ENCODE assay signal across 9 mouse cellular contexts in genomic region chr3:146009859-146010645, GRCm38 (mm10). TPM values are rescaled to one million over a fixed set of nuclear protein-coding genes. Genes with fewer than 3 reads are reported as not detected.
DNase-seq lines count a peak whose midpoint lies in the region; ATAC-seq and TF ChIP-seq lines count a peak whose summit lies in the region.
"Had no signal": no experiment of that assay in that cellular context is flagged by ENCODE, and none has a peak within 500 bp of the region (broad histone marks: within the 10 kb centered on the region; RNA-seq: fewer than 3 reads in every experiment).

No protein-coding gene starts in this region.

- no peaks in the 10 kb centered on the region for H3K27me3 ChIP-seq in lung, postnatal 0 days (replicated peaks; ENCODE audit: insufficient read depth, low read length)
- H3K27me3 ChIP-seq in embryonic facial prominence, embryonic 10.5 days (replicated peaks; ENCODE audit: low read depth, poor library complexity, severe bottlenecking), result no peaks in the 10 kb centered on the region
- no peaks in the 10 kb centered on the region for H3K27me3 ChIP-seq in heart, postnatal 0 days (ENCODE audit: control insufficient read depth, insufficient read depth, low read length)
- H3K27me3 ChIP-seq in stomach, embryonic 14.5 days (ENCODE audit: control insufficient read depth, insufficient read depth, low read length), result no peaks in the 10 kb centered on the region
- H3K27me3 ChIP-seq in hindbrain, postnatal 0 days (ENCODE audit: insufficient read depth, low read length), result no peaks in the 10 kb centered on the region
- H3K27me3 ChIP-seq in cerebellum, adult 2 months (ENCODE audit: control insufficient read depth, insufficient read depth, low read length), result no peaks in the 10 kb centered on the region
- H3K27me3 ChIP-seq: liver, embryonic 15.5 days had no signal

- peak; percentile 70 for DNase-seq in lung, postnatal 0 days (ENCODE audit: low spot score)
- no peak for DNase-seq in lung, adult 2 months
- peak; percentile 52 for DNase-seq in embryonic facial prominence, embryonic 10.5 days (ENCODE audit: low spot score)
- peak; percentile 46 for DNase-seq in heart, postnatal 0 days (ENCODE audit: low spot score)
- DNase-seq in hindbrain, postnatal 0 days (ENCODE audit: low spot score), result no peak
- no peak for DNase-seq in cerebellum, adult 2 months

- no peaks in the 10 kb centered on the region for H3K9me3 ChIP-seq in lung, postnatal 0 days (ENCODE audit: low read length)
- no peaks in the 10 kb centered on the region for H3K9me3 ChIP-seq in embryonic facial prominence, embryonic 10.5 days
- no peaks in the 10 kb centered on the region for H3K9me3 ChIP-seq in heart, postnatal 0 days (replicated peaks; ENCODE audit: control insufficient read depth, low read length)
- H3K9me3 ChIP-seq in stomach, embryonic 14.5 days (ENCODE audit: control insufficient read depth, low read depth, low read length), result no peaks in the 10 kb centered on the region
- H3K9me3 ChIP-seq in hindbrain, postnatal 0 days (ENCODE audit: low read length), result no peaks in the 10 kb centered on the region
- H3K9me3 ChIP-seq: liver, embryonic 15.5 days had no signal

- H3K36me3 ChIP-seq in lung, postnatal 0 days (ENCODE audit: insufficient read depth, low read length), result no peaks in the 10 kb centered on the region
- H3K36me3 ChIP-seq in embryonic facial prominence, embryonic 10.5 days (replicated peaks), result peaks cover 66% of the 10 kb centered on the region
- peaks cover 61% of the 10 kb centered on the region for H3K36me3 ChIP-seq in heart, postnatal 0 days (replicated peaks; ENCODE audit: control insufficient read depth, insufficient read depth, low read length)
- H3K36me3 ChIP-seq in stomach, embryonic 14.5 days (ENCODE audit: control insufficient read depth, insufficient read depth, low read length), result peaks cover 7% of the 10 kb centered on the region
- no peaks in the 10 kb centered on the region for H3K36me3 ChIP-seq in hindbrain, postnatal 0 days (ENCODE audit: insufficient read depth, low read length)

- H3K4me2 ChIP-seq in lung, postnatal 0 days (replicated peaks; ENCODE audit: low read depth, low read length), result no peak overlapping the region
- no peak overlapping the region for H3K4me2 ChIP-seq in heart, postnatal 0 days (ENCODE audit: low read depth, low read length)
- no peak overlapping the region for H3K4me2 ChIP-seq in stomach, embryonic 14.5 days (replicated peaks; ENCODE audit: low read depth, low read length)
- H3K4me2 ChIP-seq in hindbrain, postnatal 0 days (ENCODE audit: low read depth, low read length), result no peak overlapping the region
- H3K4me2 ChIP-seq: liver, embryonic 15.5 days had no signal

- no peak for TF ChIP-seq POLR2A in lung, adult 2 months (IDR thresholded peaks at IDR 0.05; ENCODE audit: borderline replicate concordance, extremely low read depth, low read depth, low read length)
- no peak for TF ChIP-seq POLR2A in cerebellum, adult 2 months (IDR thresholded peaks at IDR 0.05; ENCODE audit: borderline replicate concordance, insufficient read depth, low read length)

- 52% methylated on average over 19 of the region's 20 CpGs for WGBS in lung, postnatal 0 days
- WGBS in lung, adult 2 months, result 57% methylated on average over 20 of the region's 20 CpGs
- WGBS in embryonic facial prominence, embryonic 10.5 days, result 55% methylated on average over 20 of the region's 20 CpGs
- WGBS in heart, postnatal 0 days, result 58% methylated on average over 20 of the region's 20 CpGs
- 37% methylated on average over 19 of the region's 20 CpGs for WGBS in stomach, embryonic 14.5 days
- WGBS in hindbrain, postnatal 0 days, result 70% methylated on average over 19 of the region's 20 CpGs
- 56% methylated on average over 19 of the region's 20 CpGs for WGBS in cerebellum, adult 2 months

- H3K27ac ChIP-seq in lung, postnatal 0 days (ENCODE audit: low read length), result peak overlapping the region; percentile 62; the same call in 1 of the 2 replicates
- peak overlapping the region; percentile 52 for H3K27ac ChIP-seq in embryonic facial prominence, embryonic 10.5 days (replicated peaks)
- H3K27ac ChIP-seq in heart, postnatal 0 days (ENCODE audit: low read depth), result peak overlapping the region; percentile 21
- H3K27ac ChIP-seq in stomach, embryonic 14.5 days (ENCODE audit: low read length), result no peak overlapping the region; the same call in 1 of the 2 replicates
- H3K27ac ChIP-seq in hindbrain, postnatal 0 days, result no peak overlapping the region
- no peak overlapping the region for H3K27ac ChIP-seq in cerebellum, adult 2 months (ENCODE audit: insufficient read depth, low read length)
- H3K27ac ChIP-seq: liver, embryonic 15.5 days had no signal

- H3K4me1 ChIP-seq in lung, postnatal 0 days (ENCODE audit: insufficient read depth, low read depth, low read length), result no peaks in the 10 kb centered on the region
- H3K4me1 ChIP-seq in lung, adult 2 months (ENCODE audit: control insufficient read depth, insufficient read depth, low read length), result peaks cover 4% of the 10 kb centered on the region; the same call in 1 of the 2 replicates
- H3K4me1 ChIP-seq in embryonic facial prominence, embryonic 10.5 days, result peaks cover 21% of the 10 kb centered on the region
- peaks cover 5% of the 10 kb centered on the region; the same call in 1 of the 2 replicates for H3K4me1 ChIP-seq in heart, postnatal 0 days (ENCODE audit: control insufficient read depth, insufficient read depth)
- H3K4me1 ChIP-seq in stomach, embryonic 14.5 days (ENCODE audit: control insufficient read depth, insufficient read depth, low read length), result no peaks in the 10 kb centered on the region
- no peaks in the 10 kb centered on the region for H3K4me1 ChIP-seq in hindbrain, postnatal 0 days (ENCODE audit: insufficient read depth, low read length)
- H3K4me1 ChIP-seq in cerebellum, adult 2 months (ENCODE audit: control insufficient read depth, insufficient read depth, low read length), result no peaks in the 10 kb centered on the region
- H3K4me1 ChIP-seq: liver, embryonic 15.5 days had no signal

- no peak for TF ChIP-seq CTCF in lung, postnatal 0 days (IDR thresholded peaks at IDR 0.05)
- TF ChIP-seq CTCF in lung, adult 2 months (IDR thresholded peaks at IDR 0.05; ENCODE audit: insufficient read depth, low read length), result no peak
- TF ChIP-seq CTCF in heart, postnatal 0 days (IDR thresholded peaks at IDR 0.05; ENCODE audit: low read depth), result no peak
- TF ChIP-seq CTCF in hindbrain, postnatal 0 days (IDR thresholded peaks at IDR 0.05; ENCODE audit: low read depth), result no peak
- TF ChIP-seq CTCF in cerebellum, adult 2 months (IDR thresholded peaks at IDR 0.05; ENCODE audit: borderline replicate concordance, insufficient read depth, low read depth, low read length), result no peak

- no peak for TF ChIP-seq EP300 in lung, postnatal 0 days (IDR thresholded peaks at IDR 0.05)
- TF ChIP-seq EP300 in heart, postnatal 0 days (IDR thresholded peaks at IDR 0.05; ENCODE audit: low read depth), result no peak

- peak; percentile 78 for ATAC-seq in lung, postnatal 0 days
- ATAC-seq in heart, postnatal 0 days (ENCODE audit: insufficient read depth, low read depth), result peak; percentile 49; the same call in 1 of the 2 replicates
- peak; percentile 51; the same call in 1 of the 2 replicates for ATAC-seq in stomach, embryonic 14.5 days (ENCODE audit: insufficient number of reproducible peaks, insufficient read depth, low FRiP score, low read depth)
- ATAC-seq in erythroid progenitor cell, adult 5-6 weeks (replicated peaks; ENCODE audit: low FRiP score, poor library complexity, severe bottlenecking), result no peak
- no peak for ATAC-seq in hindbrain, postnatal 0 days

- no peak overlapping the region for H3K9ac ChIP-seq in lung, postnatal 0 days (replicated peaks; ENCODE audit: low read depth)
- H3K9ac ChIP-seq in heart, postnatal 0 days (replicated peaks; ENCODE audit: low read depth, low read length), result no peak overlapping the region
- H3K9ac ChIP-seq in stomach, embryonic 14.5 days (replicated peaks; ENCODE audit: low read depth, low read length), result no peak overlapping the region
- H3K9ac ChIP-seq in hindbrain, postnatal 0 days (replicated peaks; ENCODE audit: low read length), result no peak overlapping the region
- H3K9ac ChIP-seq: liver, embryonic 15.5 days had no signal

- no peak overlapping the region for H3K4me3 ChIP-seq in lung, postnatal 0 days (ENCODE audit: low read depth, low read length)
- no peak overlapping the region for H3K4me3 ChIP-seq in lung, adult 2 months (replicated peaks; ENCODE audit: extremely low read depth, low read depth, low read length)
- no peak overlapping the region for H3K4me3 ChIP-seq in embryonic facial prominence, embryonic 10.5 days
- H3K4me3 ChIP-seq in heart, postnatal 0 days (ENCODE audit: low read depth, low read length), result no peak overlapping the region
- no peak overlapping the region for H3K4me3 ChIP-seq in stomach, embryonic 14.5 days (ENCODE audit: low read depth, low read length)
- H3K4me3 ChIP-seq in hindbrain, postnatal 0 days (ENCODE audit: low read length), result no peak overlapping the region
- H3K4me3 ChIP-seq in cerebellum, adult 2 months (replicated peaks; ENCODE audit: insufficient read depth, low read depth, low read length), result no peak overlapping the region
- H3K4me3 ChIP-seq: liver, embryonic 15.5 days had no signal

RNA-seq across cellular contexts. Expression of gene Syde2, which starts 22.4 kb away (rescaled TPM):
- 2.6 and 3.1 TPM in 2 replicates for polyA plus RNA-seq in lung, postnatal 0 days (2015; fragmentation: Nextera tagmentation; extraction: Ambion mirVana)
- polyA plus RNA-seq in lung, adult 2 months (2012; rRNA removed), result 6.6 and 9.0 TPM in 2 replicates
- polyA plus RNA-seq in embryonic facial prominence, embryonic 10.5 days (2016; fragmentation: Nextera tagmentation; extraction: Ambion mirVana), result 1.4 TPM in 2 replicates
- 42.0 and 47.1 TPM in 2 replicates for total RNA-seq in heart, postnatal 0 days (2014; rRNA removed; ENCODE audit: low replicate concordance)
- polyA plus RNA-seq in heart, postnatal 0 days (2015; fragmentation: Nextera tagmentation; extraction: Ambion mirVana), result 10.1 and 10.5 TPM in 2 replicates
- polyA plus RNA-seq in stomach, embryonic 14.5 days (2014; fragmentation: Nextera tagmentation; extraction: Ambion mirVana), result 3.1 and 3.8 TPM in 2 replicates
- total RNA-seq in erythroid progenitor cell, adult 5-6 weeks (2015; ENCODE audit: low replicate concordance), result not detected in 2 replicates
- 0.39 TPM in 1 of 2 replicates, not detected in the other for total RNA-seq in erythroid progenitor cell, adult 5-6 weeks (2017; ENCODE audit: low replicate concordance)
- total RNA-seq in hindbrain, postnatal 0 days (2014; rRNA removed), result 4.7 and 5.1 TPM in 2 replicates
- polyA plus RNA-seq in hindbrain, postnatal 0 days (2015; fragmentation: Nextera tagmentation; extraction: Ambion mirVana), result 0.47 and 0.61 TPM in 2 replicates
- polyA plus RNA-seq in cerebellum, adult 2 months (2012; rRNA removed), result 1.2 and 1.3 TPM in 2 replicates

Comparison
In these comparisons a context has a peak if more than half of its experiments do, and no peak if none do; other contexts are left out.
1. DNase-seq: peak in lung, postnatal 0 days (single experiment), embryonic facial prominence, embryonic 10.5 days (single experiment) and heart, postnatal 0 days (single experiment); none in lung, adult 2 months (single experiment), hindbrain, postnatal 0 days (single experiment) and cerebellum, adult 2 months (0 of 2).
2. ATAC-seq: peak in lung, postnatal 0 days (single experiment), heart, postnatal 0 days (single experiment) and stomach, embryonic 14.5 days (single experiment); none in erythroid progenitor cell, adult 5-6 weeks (single experiment) and hindbrain, postnatal 0 days (single experiment).
3. H3K27ac ChIP-seq: peak in lung, postnatal 0 days (single experiment), embryonic facial prominence, embryonic 10.5 days (single experiment) and heart, postnatal 0 days (single experiment); none in stomach, embryonic 14.5 days (single experiment), hindbrain, postnatal 0 days (single experiment) and cerebellum, adult 2 months (single experiment).